Mouse (Mus musculus): ENCODE results near the gene Prkar2a. TPM values are rescaled to one million over a fixed set of nuclear protein-coding genes. Genes with fewer than 3 reads are reported as not detected.

The Prkar2a gene
- 36.5 and 42.6 TPM in 2 replicates for polyA plus RNA-seq (2015; fragmentation: Nextera tagmentation; extraction: Ambion mirVana)

GRCm38 (mm10) chr9:108689106-108689505 is at the start of gene Prkar2a:
Prkar2a (plus strand) TSS chr9:108689314.

DNA sequence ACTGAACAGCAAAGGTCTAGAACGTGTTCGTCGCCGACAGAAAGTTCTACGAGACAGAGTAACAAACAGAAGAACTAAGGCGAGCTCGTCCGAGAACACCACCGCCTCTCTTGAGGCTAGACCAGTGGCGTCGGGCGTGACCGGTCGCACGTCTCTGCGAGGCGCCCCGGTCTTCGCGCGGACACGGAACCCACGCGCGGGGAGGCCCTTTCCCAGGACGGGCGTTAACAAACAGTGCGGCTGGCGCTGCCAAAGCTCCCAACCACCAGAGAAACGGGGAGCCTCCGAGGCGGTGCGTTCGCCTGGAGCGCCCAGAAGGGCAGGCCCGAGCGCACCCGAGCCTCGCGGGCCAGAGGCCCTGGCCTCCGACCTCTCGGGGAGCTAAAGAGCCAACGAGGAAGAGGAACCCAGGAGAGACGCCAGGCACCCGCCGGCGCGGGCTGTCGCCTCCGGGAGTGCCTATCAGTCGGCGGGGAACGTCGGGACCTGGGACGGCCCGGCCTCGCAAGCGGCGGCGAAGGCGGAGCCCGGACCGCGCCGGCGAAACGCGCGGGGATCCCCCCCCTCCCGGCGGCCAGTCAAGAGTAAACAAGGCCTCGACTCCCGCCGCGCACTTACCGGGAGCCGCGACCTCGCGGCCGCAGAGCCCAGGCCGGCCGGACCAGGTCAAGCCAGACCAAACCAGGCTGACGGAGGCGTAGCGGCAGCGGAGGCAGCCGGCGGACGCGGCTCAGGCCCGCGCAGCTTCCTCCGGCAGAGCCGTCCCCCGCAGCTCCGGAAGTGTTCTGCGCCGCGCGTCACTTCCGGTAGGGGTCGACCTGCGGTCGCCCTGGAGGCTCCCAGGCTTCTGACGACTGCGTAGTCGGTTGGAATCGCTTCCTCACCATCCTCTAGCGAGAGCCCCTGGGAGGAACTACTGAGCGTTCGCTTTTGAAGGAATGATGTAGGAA is 40.2 kb upstream of the Prkar2a start, which contains the start of gene Arih2:
Gene Arih2, minus strand, starts transcription at position 776 of the 950 bp plus-strand sequence.

GRCm38 (mm10) chr9:108661677-108662612 is 27.2 kb upstream of the Prkar2a start, which contains the start of gene Slc25a20:
Slc25a20 (plus strand) TSS chr9:108662088.

DNA sequence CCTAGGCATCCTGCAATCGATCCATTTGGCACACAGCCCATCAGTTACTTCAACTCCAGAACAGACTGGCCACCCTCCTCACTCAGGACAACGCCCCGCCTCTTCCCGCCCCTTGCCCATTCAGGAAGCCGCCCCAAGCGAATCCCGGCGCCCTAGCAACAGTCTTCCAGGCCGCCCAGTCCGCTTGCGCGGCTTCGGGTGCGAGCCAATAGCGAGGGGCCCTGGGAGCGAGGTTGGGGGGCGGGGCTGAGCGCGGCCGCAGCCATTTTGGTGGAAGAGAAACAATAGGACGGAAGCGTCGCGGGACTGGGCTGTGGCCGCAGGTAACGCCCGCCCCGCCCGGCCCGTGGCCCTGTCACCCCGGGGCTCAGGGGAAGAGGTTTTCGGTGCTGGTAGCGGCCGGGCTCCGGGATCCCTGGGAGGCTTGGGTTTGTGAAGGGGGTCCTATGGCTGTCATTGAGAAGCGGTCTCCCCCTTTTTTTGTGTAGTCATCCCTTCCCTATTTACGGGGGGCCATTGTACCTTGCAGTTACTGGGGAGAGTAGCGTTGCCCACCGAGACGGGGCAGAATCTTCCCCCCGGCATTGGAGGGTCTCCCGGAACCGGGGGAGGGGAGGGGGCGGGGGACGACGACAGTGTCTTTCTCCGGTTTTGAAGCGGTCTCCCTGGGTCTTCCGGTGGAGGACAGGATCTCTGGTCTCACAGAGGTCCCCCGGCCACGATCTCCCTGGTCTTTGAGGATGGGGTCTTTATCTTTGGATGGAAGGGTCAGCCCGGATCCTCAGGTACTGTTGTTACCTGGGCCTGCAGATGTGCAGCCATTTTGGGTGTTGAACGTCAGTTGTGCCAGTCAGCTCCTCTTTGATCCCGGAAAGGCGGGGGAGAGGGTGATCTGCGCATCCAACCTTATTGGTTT is 94.7 kb downstream of the Prkar2a start, which contains the start of gene Ip6k2:
Gene Ip6k2, plus strand, starts transcription at position 249 of the 916 bp plus-strand sequence.

Small RNA genes within 50 kb of the gene (microRNA-seq; reads per million reads assigned to microRNA genes)
- 0 reads per million in 2 experiments for gene Gm26298

Other genes with a start within 250 kb of the Prkar2a start
- 22.3 and 24.9 TPM in 2 replicates for gene Ccdc71, start 228.8 kb upstream of the Prkar2a start, polyA plus RNA-seq (2015; fragmentation: Nextera tagmentation; extraction: Ambion mirVana)
- 14.7 and 17.2 TPM in 2 replicates for gene Klhdc8b, start 227.7 kb upstream of the Prkar2a start, polyA plus RNA-seq (2015; fragmentation: Nextera tagmentation; extraction: Ambion mirVana)
- gene Lamb2, start 209.6 kb upstream of the Prkar2a start, polyA plus RNA-seq (2015; fragmentation: Nextera tagmentation; extraction: Ambion mirVana): 34.7 and 41.0 TPM in 2 replicates
- gene Usp19, start 198.7 kb upstream of the Prkar2a start, polyA plus RNA-seq (2015; fragmentation: Nextera tagmentation; extraction: Ambion mirVana): 38.7 and 43.0 TPM in 2 replicates
- 47.8 and 49.7 TPM in 2 replicates for gene Qars, start 181.6 kb upstream of the Prkar2a start, polyA plus RNA-seq (2015; fragmentation: Nextera tagmentation; extraction: Ambion mirVana)
- 62.0 and 62.6 TPM in 2 replicates for gene Qrich1, start 172.5 kb upstream of the Prkar2a start, polyA plus RNA-seq (2015; fragmentation: Nextera tagmentation; extraction: Ambion mirVana)
- 56.6 and 61.8 TPM in 2 replicates for gene Impdh2, start 129.0 kb upstream of the Prkar2a start, polyA plus RNA-seq (2015; fragmentation: Nextera tagmentation; extraction: Ambion mirVana)
- gene Ndufaf3, start 121.9 kb upstream of the Prkar2a start, polyA plus RNA-seq (2015; fragmentation: Nextera tagmentation; extraction: Ambion mirVana): 55.6 and 60.5 TPM in 2 replicates
- gene Dalrd3, start 119.4 kb upstream of the Prkar2a start, polyA plus RNA-seq (2015; fragmentation: Nextera tagmentation; extraction: Ambion mirVana): 23.8 and 31.6 TPM in 2 replicates
- 15.5 and 17.7 TPM in 2 replicates for gene Wdr6, start 110.6 kb upstream of the Prkar2a start, polyA plus RNA-seq (2015; fragmentation: Nextera tagmentation; extraction: Ambion mirVana)
- gene P4htm, start 91.6 kb upstream of the Prkar2a start, polyA plus RNA-seq (2015; fragmentation: Nextera tagmentation; extraction: Ambion mirVana): 4.7 and 5.4 TPM in 2 replicates
- gene Arih2, start 39.9 kb upstream of the Prkar2a start, polyA plus RNA-seq (2015; fragmentation: Nextera tagmentation; extraction: Ambion mirVana): 38.6 and 43.2 TPM in 2 replicates
- 126 and 132 TPM in 2 replicates for gene Slc25a20, start 27.2 kb upstream of the Prkar2a start, polyA plus RNA-seq (2015; fragmentation: Nextera tagmentation; extraction: Ambion mirVana)
- gene Ip6k2, start 94.5 kb downstream of the Prkar2a start, polyA plus RNA-seq (2015; fragmentation: Nextera tagmentation; extraction: Ambion mirVana): 21.7 and 26.9 TPM in 2 replicates
- 6.4 and 6.5 TPM in 2 replicates for gene Nckipsd, start 119.1 kb downstream of the Prkar2a start, polyA plus RNA-seq (2015; fragmentation: Nextera tagmentation; extraction: Ambion mirVana)
- gene Celsr3, start 137.0 kb downstream of the Prkar2a start, polyA plus RNA-seq (2015; fragmentation: Nextera tagmentation; extraction: Ambion mirVana): 0.06 TPM in 2 replicates
- gene Slc26a6, start 164.0 kb downstream of the Prkar2a start, polyA plus RNA-seq (2015; fragmentation: Nextera tagmentation; extraction: Ambion mirVana): 5.1 and 5.2 TPM in 2 replicates
- not detected in 2 replicates for gene Tmem89, start 225.3 kb downstream of the Prkar2a start, polyA plus RNA-seq (2015; fragmentation: Nextera tagmentation; extraction: Ambion mirVana)
- gene Uqcrc1, start 247.3 kb downstream of the Prkar2a start, polyA plus RNA-seq (2015; fragmentation: Nextera tagmentation; extraction: Ambion mirVana): 871 and 963 TPM in 2 replicates